Mouse (Mus musculus) gastrocnemius, adult 18-20 months (tissue): ENCODE data around the gene Epdr1. TPM values are rescaled to one million over a fixed set of nuclear protein-coding genes. Genes with fewer than 3 reads are reported as not detected.

ENCODE experiments used
- DNase-seq: peaks from one replicate; pipeline ENCODE4 v3.0.0; 2021; ENCODE audit warnings: low spot score
- long read RNA-seq, 2 experiments: library from polyadenylated mRNA; stranded (forward); transcript quantifications; one replicate each; pipeline ENCODE4 v2.0.0; 2021
- total RNA-seq, 2 experiments: library from RNA; stranded (reverse); gene quantifications; 2 replicates each; pipeline ENCODE4 v1.2.3; 2021

Gene Epdr1
- total RNA-seq, result 100 to 1,000 TPM; 111 to 112 TPM
- long read RNA-seq, experiment 1, transcript Epdr1-201 (3 exons, 2,363 nt), result major isoform, 318 of 339 reads
- long read RNA-seq, experiment 1, partial matches to known transcripts, result 5 of 339 reads
- long read RNA-seq, experiment 1, other reads (novel, unspliced or antisense), result 16 of 339 reads
- long read RNA-seq, experiment 2, transcript Epdr1-201 (3 exons, 2,363 nt), result major isoform, 293 of 322 reads
- long read RNA-seq, experiment 2, partial matches to known transcripts, result 3 of 322 reads
- long read RNA-seq, experiment 2, other reads (novel, unspliced or antisense), result 26 of 322 reads

DNA sequence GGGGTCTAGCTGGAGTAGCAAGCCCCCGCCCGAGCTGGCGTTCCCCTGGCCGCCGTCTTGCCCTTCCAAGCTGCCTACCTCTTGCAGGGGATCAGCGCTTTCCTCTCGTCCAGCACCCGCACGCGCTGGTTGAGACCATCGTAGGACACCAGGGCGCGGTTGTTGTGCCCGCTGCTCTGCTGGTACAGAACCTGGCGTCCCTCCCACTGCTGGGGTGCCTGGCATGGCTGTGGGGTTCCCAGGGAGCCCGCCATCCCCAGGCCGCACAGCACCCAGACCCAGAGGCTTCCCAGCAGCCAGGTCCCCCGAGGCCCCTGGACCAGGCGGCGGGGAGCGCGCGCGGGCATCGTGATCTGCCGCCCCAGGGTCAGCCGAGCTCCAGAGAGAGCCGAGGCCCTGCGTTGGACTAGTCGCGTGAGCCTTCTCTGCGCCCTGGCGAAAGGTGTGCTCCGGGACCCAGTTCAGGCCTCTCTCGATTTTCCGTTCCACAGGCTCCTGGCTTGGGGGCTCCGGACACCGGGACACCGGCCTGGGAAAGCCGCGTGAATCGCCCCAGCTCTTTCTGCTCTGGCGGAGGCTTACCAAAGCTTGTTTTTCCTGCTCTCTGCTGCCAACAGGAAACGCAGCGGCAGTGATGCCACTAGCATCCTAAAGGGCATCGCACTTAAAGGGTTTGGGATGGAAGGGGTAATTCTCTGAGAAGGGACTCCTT is at the start of gene Epdr1:
Gene Epdr1, minus strand, starts transcription at position 712 of the 712 bp plus-strand sequence.
- peak; percentile 67 for DNase-seq

- DNase-seq, result no peak
Observed at GRCm38 (mm10) chr13:19668355-19669140, 48.8 kb upstream of the Epdr1 start.

DNA sequence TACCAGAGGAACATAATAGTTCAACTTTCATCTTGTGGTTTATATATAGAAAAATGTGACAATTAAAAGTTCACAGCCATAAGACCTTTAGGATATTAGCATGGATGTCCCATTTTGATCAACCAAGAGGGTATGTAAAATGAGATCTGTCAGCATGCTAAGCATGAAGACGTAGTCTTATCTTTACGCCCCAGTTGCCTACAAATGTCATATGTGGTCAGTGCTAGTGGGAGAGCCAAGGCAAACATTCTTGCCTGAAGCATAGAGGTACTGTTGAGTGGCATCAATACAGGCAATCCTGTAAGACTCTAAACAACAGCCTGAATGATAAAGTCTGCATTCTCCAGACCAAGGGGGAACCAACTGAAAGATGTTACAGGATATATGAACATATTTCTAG is 32.7 kb upstream of the Epdr1 start:
- DNase-seq, result no peak

- no peak for DNase-seq
Observed at GRCm38 (mm10) chr13:19649824-19650223, 30.1 kb upstream of the Epdr1 start.

DNA sequence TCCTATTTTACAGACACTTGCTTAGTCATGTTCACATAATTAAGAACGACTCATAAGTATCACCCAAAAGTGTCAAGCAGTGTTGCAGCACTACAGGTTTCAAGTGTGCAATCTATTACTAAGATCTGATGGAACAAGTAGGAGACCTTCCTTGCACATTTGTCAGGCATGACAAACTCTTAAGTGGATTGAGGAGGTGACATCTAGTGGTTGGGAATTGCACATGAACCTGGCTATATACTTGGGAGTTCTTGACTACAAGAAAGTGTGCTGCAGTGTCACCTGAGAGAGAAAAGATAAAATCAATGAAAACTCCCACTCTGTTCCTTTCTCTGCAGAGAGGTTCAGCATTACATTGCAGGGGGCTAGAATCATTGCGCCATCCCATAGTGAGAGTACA is 24.5 kb upstream of the Epdr1 start:
- DNase-seq, result no peak

- no peak for DNase-seq
Observed at GRCm38 (mm10) chr13:19643519-19643918, 23.8 kb upstream of the Epdr1 start.

DNA sequence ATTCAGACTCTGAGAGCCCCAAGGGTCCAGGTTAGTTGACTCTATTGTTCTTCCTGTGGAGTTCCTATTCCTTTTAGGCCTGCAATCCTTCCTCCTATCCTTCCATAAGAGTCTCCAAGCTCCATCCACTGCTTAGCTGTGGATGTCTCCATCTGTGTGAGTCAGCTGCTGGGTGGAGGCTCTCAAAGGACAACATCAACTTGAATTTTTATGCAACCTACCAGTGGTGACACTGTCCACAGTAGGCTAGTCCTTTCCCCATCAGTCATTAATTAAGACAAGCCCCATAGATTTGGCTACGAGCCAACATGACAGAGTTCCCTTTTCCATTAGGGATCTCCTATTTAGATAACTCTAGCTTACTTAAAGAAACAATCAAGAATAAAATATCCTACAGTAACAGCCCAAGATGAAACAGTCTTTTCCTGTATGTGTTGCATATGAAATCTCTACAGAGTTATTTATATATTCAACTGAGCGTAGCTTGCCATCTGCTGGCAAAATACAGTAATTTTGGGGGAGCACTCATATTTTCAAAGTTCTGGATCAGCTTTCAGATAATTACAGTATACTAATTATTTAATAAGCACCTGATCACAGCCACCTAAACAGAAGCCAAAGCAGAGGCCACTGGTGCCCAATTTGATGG is 20.6 kb upstream of the Epdr1 start:
- no peak for DNase-seq

- DNase-seq, result no peak
Observed at GRCm38 (mm10) chr13:19636131-19636530, 16.4 kb upstream of the Epdr1 start.

- no peak for DNase-seq
Observed at GRCm38 (mm10) chr13:19630768-19631709, 11.3 kb upstream of the Epdr1 start.

DNA sequence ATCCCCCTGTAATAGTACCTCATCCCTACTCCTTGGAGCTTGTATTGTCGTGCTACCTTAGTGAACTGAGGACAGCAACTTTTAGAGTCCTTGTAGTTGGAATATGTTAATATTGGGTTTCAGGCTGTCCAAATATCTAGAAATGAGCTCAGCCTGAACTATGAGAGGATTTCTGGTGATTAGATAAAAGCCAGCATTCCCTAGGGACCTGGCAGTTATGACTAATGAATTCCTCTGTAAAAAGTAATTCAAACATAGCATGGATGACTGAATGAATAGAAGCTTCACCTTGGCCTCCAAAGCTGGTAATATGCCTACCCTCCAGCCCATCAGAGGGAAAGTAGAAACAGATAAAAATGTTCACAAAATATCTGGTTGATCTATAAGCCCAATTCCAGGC is 6.7 kb upstream of the Epdr1 start:
- no peak for DNase-seq

DNA sequence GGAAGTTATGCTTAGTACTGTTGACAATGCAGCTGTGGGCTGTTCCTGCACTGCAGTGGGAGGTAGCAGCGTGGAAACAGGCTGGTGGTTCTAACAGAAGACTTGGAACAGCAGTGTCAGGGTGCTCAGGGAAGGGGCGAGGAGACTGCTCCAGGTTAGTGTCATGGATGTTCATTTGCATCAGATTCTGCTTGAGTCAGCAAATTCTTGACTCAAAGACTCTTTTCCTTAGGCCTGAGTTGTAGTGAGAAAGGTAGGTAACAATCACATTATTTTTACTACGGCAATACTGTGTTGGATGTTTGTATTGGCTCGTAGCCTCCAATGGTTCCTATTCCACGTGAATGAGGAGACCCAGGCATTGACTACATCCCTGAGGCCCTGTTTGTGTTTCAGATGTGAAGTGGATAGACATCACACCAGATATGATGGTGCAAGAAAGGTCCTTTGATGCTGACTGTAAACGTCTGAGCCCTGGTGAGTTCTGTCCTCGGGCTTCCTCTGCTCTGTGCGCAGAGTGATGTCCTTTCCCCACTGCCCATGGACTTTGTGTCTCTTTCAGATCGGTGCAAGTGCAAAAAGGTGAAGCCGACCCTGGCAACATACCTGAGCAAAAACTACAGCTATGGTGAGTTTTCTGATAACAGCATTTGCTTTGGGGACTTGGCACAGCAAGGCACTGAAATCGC is 5.0 kb upstream of the Epdr1 start:
- no peak for DNase-seq

GRCm38 (mm10) chr13:19623228-19623905 is 3.6 kb upstream of the Epdr1 start:
- no peak for DNase-seq

GRCm38 (mm10) chr13:19622573-19623227 is 3.0 kb upstream of the Epdr1 start, which contains the start of gene Sfrp4:
TSS of gene Sfrp4 (plus strand) at chr13:19623104.
- peak; percentile 45 for DNase-seq

DNA sequence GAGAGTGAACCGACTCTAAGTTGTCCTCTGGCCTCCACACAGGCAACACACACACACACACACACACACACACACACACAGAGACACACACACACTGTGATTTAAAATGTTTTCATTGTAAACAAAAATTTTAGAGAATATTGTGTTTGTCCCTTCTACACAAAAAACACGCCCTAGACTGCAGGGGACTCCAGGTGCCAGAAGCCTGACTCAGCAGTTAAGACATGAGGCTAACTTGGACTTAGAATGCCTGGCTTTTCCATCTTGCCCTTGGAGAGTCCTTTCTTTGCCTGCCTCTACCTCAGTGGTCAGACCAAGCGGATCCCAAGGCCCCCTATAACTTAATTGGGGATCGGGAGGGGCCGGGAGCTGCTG is 899 bp downstream of the Epdr1 start:
- DNase-seq, result peak; percentile 25

DNA sequence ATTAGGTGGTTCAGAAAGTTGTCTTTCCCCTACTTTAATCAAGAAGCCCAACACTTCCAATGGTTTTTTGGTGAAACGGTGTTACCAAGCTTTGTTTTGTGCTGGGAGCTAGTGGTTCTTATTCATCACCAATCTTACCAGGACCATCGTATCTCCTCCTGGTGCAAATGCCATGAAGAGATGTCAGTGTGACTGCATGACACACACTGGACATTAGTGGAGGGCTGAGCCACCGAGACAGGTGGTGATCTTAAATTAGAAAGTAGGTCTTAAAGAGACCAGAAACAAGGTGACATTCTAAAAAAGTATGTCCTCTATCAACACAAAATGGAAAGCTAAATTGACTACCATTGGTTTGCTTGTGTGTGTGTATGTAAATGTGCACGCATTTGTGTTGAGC is 1.6 kb downstream of the Epdr1 start:
- peak; percentile 51 for DNase-seq

- DNase-seq, result no peak
Observed at GRCm38 (mm10) chr13:19614311-19614710, 5.4 kb downstream of the Epdr1 start.

DNA sequence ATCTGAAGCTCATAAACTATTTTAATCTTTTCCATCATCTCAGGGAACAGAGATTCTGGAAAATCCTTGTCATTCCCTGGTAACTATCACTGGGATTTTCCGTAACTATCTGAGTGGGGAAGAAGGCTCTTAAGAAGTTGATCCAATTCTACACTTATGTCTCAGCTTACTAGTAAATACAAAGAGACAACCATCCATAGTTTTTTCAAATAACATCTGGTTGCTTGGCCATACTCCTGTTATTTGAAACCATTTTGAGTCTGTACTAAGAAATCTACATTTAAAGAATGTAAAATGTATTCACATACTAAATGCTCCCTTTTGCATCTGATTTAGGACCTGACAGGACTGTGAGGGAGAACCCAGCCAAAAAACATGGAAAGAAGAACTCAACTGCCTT is 6.3 kb downstream of the Epdr1 start:
- no peak for DNase-seq

- no peak for DNase-seq
Observed at GRCm38 (mm10) chr13:19612963-19613362, 6.8 kb downstream of the Epdr1 start.

DNA sequence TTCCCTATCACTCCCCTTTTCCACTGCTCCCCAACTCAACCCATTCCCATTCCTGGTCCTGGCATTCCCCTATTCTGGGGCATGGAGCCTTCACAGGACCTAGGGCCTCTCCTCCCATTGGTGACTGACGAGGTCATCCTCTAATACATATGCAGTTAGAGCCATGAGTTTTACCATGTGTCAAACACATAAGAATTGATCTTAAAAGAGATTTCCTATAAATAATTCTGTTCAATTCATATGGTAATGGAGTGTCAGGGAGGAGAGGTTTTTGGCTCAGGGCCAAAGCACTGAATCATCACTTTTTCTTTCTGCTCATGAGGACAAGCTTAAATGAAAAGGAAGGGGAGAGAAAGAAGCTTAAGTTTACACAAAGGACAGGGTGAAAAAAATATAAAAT is 7.4 kb downstream of the Epdr1 start:
- no peak for DNase-seq
